Mouse (Mus musculus): ENCODE results near the gene Gnpat. TPM values are rescaled to one million over a fixed set of nuclear protein-coding genes. Genes with fewer than 3 reads are reported as not detected.

Gene Gnpat
- polyA plus RNA-seq, 1 experiment = 95.2 TPM

GRCm38 (mm10) chr8:124903198-124903597, 40.4 kb downstream of the Gnpat start:
- no peak for DNase-seq (ENCODE audit: low spot score)

GRCm38 (mm10) chr8:124905482-124905881, 42.6 kb downstream of the Gnpat start:
- DNase-seq (ENCODE audit: low spot score) = no peak

GRCm38 (mm10) chr8:124909936-124910335, 47.1 kb downstream of the Gnpat start:
- DNase-seq (ENCODE audit: low spot score) = no peak

- no peak for DNase-seq (ENCODE audit: low spot score)
Observed at GRCm38 (mm10) chr8:124910349-124910748, 47.5 kb downstream of the Gnpat start.

- no peak for DNase-seq (ENCODE audit: low spot score)
Observed at GRCm38 (mm10) chr8:124911938-124912872, 49.4 kb downstream of the Gnpat start.

GRCm38 (mm10) chr8:124914061-124914460, 51.2 kb downstream of the Gnpat start:
- no peak for DNase-seq (ENCODE audit: low spot score)

GRCm38 (mm10) chr8:124917741-124918484, 55.1 kb downstream of the Gnpat start:
- no peak for DNase-seq (ENCODE audit: low spot score)

GRCm38 (mm10) chr8:124921369-124922279, 58.8 kb downstream of the Gnpat start:
- no peak for DNase-seq (ENCODE audit: low spot score)

- no peak for DNase-seq (ENCODE audit: low spot score)
Observed at GRCm38 (mm10) chr8:124922490-124923089, 59.8 kb downstream of the Gnpat start.

GRCm38 (mm10) chr8:124923971-124924652, 61.3 kb downstream of the Gnpat start:
- DNase-seq (ENCODE audit: low spot score) = no peak

- no peak for DNase-seq (ENCODE audit: low spot score)
Observed at GRCm38 (mm10) chr8:124925544-124926266, 62.9 kb downstream of the Gnpat start.

GRCm38 (mm10) chr8:124926351-124926771, 63.5 kb downstream of the Gnpat start:
- no peak for DNase-seq (ENCODE audit: low spot score)

GRCm38 (mm10) chr8:124929006-124929405, 66.2 kb downstream of the Gnpat start:
- no peak for DNase-seq (ENCODE audit: low spot score)

GRCm38 (mm10) chr8:124930086-124930485, 67.3 kb downstream of the Gnpat start:
- no peak for DNase-seq (ENCODE audit: low spot score)

- no peak for DNase-seq (ENCODE audit: low spot score)
Observed at GRCm38 (mm10) chr8:124930649-124931048, 67.8 kb downstream of the Gnpat start.

- no peak for DNase-seq (ENCODE audit: low spot score)
Observed at GRCm38 (mm10) chr8:124932435-124932834, 69.6 kb downstream of the Gnpat start.

GRCm38 (mm10) chr8:124935116-124935515, 72.3 kb downstream of the Gnpat start:
- no peak for DNase-seq (ENCODE audit: low spot score)

- no peak for DNase-seq (ENCODE audit: low spot score)
Observed at GRCm38 (mm10) chr8:124936699-124937098, 73.9 kb downstream of the Gnpat start.

GRCm38 (mm10) chr8:124937293-124937692, 74.5 kb downstream of the Gnpat start:
- no peak for DNase-seq (ENCODE audit: low spot score)
